Mouse (Mus musculus) midbrain, embryonic 13.5 days (tissue): ENCODE measurements around the gene Polg2. TPM values are rescaled to one million over a fixed set of nuclear protein-coding genes. Genes with fewer than 3 reads are reported as not detected.
"Not testable (repeated sequence)": the region's sequence is repeated elsewhere in the genome, so short reads cannot be mapped to it uniquely, and the experiment has no call there.

Source experiments
- ATAC-seq: fragments of 200-750 bp; cut with Nextera tagmentation; 2 replicates; pipeline ENCODE4 v1.8.0; 2017; ENCODE audit warnings: mild to moderate bottlenecking, moderate TSS enrichment, moderate library complexity
- H3K27ac ChIP-seq: fragments of 300-500 bp; sonication (generic); 2 replicates; pipeline ENCODE4 v1.5.1; 2015; ENCODE audit warnings: inconsistent platforms, mild to moderate bottlenecking, moderate library complexity
- H3K27me3 ChIP-seq: fragments of 300-500 bp; sonication (generic); 2 replicates; pipeline ENCODE4 v1.6.1; 2015; ENCODE audit warnings: mild to moderate bottlenecking, inconsistent platforms
- H3K36me3 ChIP-seq: fragments of 300-500 bp; sonication (generic); 2 replicates; pipeline ENCODE4 v1.6.1; 2015; ENCODE audit warnings: mild to moderate bottlenecking, inconsistent platforms
- H3K4me1 ChIP-seq: fragments of 300-500 bp; sonication (generic); replicated peaks from 2 replicates; pipeline ENCODE4 v1.6.1; 2015; ENCODE audit warnings: inconsistent platforms
- H3K4me2 ChIP-seq: fragments of 300-500 bp; sonication (generic); replicated peaks from 2 replicates; pipeline ENCODE4 v1.6.1; 2015; ENCODE audit warnings: moderate library complexity, mild to moderate bottlenecking, inconsistent platforms
- H3K4me3 ChIP-seq: fragments of 300-500 bp; sonication (generic); replicated peaks from 2 replicates; pipeline ENCODE4 v1.5.1; 2015; ENCODE audit warnings: mild to moderate bottlenecking, inconsistent platforms
- H3K9ac ChIP-seq: fragments of 300-500 bp; sonication (generic); replicated peaks from 2 replicates; pipeline ENCODE4 v1.6.1; 2015; ENCODE audit warnings: mild to moderate bottlenecking, inconsistent platforms
- H3K9me3 ChIP-seq: fragments of 300-500 bp; sonication (generic); 2 replicates; pipeline ENCODE4 v1.6.1; 2016; ENCODE audit warnings: mild to moderate bottlenecking, inconsistent platforms
- WGBS: fragments of 180-500 bp; shearing (Covaris S2); methylation state at CpG from one replicate; pipeline ENCODE4 v1.1.7; 2015; 5-methylcytosine and 5-hydroxymethylcytosine counted together
- polyA plus RNA-seq: library from polyadenylated mRNA; unstranded; fragments of >200 nt; fragmentation: Nextera tagmentation; extraction: Ambion mirVana; gene quantifications from 2 replicates; pipeline ENCODE4 v1.2.1, GENCODE M21; 2015

Gene Polg2
- polyA plus RNA-seq, 1 experiment from 2014 or later, result 10.0 TPM

DNA sequence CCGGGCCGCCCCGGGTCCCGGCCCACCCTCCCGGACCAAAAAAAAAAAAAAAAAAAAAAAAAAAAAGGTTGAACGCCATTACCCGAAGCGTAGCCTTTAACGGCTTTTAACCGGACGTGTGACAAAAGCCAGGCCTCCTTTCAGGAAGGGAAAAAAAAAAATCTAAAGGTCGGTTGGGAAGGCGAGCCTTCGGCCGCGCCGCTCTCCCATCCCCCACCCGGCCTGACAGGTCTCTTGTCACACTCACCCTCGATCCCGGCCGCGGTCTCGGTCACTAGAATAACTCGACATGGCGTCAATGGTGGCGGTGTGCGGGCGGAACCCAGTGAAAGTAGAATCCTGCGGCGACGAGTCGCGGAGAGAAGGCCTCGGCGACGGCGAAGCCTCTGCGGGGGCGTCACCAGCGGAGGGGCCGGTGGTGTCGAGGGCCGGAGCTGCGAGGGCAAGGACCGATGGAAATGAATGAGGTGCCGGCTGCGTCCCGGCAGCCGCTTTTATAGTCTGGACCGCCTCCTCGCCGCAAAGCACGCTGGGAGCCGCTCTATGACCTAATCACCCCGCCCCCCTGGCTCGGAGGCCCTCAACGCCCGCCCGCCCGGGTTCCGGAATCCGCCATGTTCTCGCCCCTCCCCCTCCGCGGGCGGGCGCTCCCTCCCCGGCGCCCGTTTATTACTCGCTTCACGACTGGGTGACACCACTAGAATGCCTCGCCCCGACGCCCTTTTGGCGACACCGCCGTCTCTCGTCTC lies 8.9 kb upstream of the Polg2 start:
- under 1% methylated on average over 74 of the region's 79 CpGs for WGBS
- Histone ChIP-seq H3K9me3 (no peaks in the 10 kb centered on the region), H3K36me3 (peaks cover 39% of the 10 kb centered on the region), H3K27ac (peak overlapping the region; percentile 99), H3K27me3 (no peaks in the 10 kb centered on the region), H3K9ac (peak overlapping the region; percentile 100), H3K4me1 (peaks cover 36% of the 10 kb centered on the region), H3K4me2 (peak overlapping the region; percentile 76), H3K4me3 (peak overlapping the region; percentile 98)
- peak; percentile 59 for ATAC-seq

DNA sequence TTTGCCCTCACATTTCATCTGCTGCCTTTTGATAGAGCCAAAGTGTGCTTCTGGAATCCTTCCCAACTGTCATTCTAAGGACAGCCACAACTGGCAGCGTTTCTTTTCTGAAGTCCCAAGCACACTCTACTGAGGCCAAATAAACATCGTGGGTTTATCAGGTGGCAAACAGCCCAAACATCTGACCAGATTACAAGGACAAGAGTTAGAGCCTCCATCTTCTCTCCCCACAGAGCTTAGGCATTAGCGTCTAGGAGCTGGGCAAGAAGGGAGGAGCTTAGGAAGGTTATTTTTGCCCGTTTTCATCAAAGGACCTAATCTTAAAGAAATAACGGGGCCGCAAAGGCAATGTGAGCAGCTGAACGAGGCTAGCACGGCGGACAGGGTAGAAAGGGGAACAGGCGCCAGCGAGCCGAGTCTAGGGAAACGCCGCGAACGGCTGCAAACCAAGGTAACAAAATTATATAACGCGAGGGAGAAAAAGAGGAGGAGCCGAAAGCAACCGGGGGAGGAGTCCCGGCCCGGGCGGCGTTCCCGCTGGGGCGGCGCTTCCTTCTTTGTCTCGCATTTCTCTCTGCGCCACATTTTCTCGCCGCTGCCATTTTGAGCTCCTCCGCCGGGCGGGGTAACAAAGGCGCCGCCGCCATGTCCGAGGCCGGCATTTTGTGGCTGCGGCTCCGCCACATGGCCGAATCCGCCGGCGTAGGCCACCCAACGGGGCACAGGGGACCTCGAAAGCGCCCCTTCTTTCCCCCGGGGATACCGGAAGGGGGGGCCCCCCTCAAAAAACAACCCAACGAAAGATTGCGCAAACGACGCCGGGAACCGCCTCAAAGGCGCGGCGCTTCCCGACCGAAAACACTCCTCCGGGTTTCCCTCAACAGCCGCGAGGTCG lies 8.0 kb upstream of the Polg2 start:
- ATAC-seq, result peak; percentile 21
- under 1% methylated on average over 61 of the region's 65 CpGs for WGBS
- peaks cover 40% of the 10 kb centered on the region for H3K4me1 ChIP-seq
- H3K9me3 ChIP-seq, result no peaks in the 10 kb centered on the region
- H3K27ac ChIP-seq, result peak overlapping the region; percentile 99
- H3K4me2 ChIP-seq, result peak overlapping the region; percentile 60
- H3K9ac ChIP-seq, result peak overlapping the region; percentile 100
- peaks cover 39% of the 10 kb centered on the region for H3K36me3 ChIP-seq
- peak overlapping the region; percentile 98 for H3K4me3 ChIP-seq
- H3K27me3 ChIP-seq, result no peaks in the 10 kb centered on the region

DNA sequence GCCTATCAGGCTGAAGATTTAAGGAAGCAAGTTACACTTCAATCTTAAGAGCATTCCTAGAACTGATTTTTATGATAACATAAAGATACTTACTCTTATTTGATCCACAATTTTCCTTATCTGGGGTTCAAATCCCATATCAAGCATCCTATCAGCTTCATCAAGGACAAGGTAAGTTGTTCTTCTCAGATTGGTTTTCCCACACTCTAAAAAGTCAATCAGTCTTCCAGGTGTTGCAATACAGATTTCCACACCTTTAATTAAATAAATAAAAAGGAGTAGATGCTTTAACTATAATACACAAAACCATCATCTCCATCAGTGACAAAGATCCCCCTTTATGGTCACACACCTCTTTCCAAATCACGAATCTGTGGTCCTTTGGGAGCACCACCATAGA lies 5.7 kb upstream of the Polg2 start:
- Histone ChIP-seq H3K4me2 (peak overlapping the region; percentile 60), H3K9me3 (no peaks in the 10 kb centered on the region), H3K27me3 (no peaks in the 10 kb centered on the region), H3K4me1 (peaks cover 37% of the 10 kb centered on the region), H3K27ac (no peak overlapping the region), H3K36me3 (peaks cover 56% of the 10 kb centered on the region), H3K4me3 (peak overlapping the region; percentile 98), H3K9ac (no peak overlapping the region)
- ATAC-seq, result no peak
- 78% methylated on average over 1 of the region's 1 CpGs for WGBS

DNA sequence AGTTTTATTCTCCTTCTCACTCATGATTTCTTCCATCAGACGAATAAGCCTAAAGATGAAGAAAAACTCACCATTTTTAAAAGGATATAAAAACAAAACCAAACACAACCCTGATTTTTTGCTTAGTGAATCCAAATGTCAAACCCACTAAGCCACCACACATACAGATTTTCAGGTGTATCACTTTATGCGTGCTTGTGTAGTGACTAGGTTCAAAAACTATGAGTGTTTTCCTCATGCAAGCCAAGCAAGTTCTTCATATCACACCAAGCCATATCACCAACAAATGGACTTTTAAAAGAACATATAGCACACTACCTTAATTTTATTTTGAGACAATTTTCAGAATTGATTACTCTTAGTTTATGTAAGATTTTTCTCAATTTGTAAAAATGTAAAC lies 5.1 kb upstream of the Polg2 start:
- H3K36me3 ChIP-seq, result peaks cover 60% of the 10 kb centered on the region
- no peak for ATAC-seq
- 92% methylated on average over 2 of the region's 2 CpGs for WGBS
- H3K27ac ChIP-seq, result no peak overlapping the region
- H3K27me3 ChIP-seq, result no peaks in the 10 kb centered on the region
- H3K4me3 ChIP-seq, result no peak overlapping the region
- peaks cover 36% of the 10 kb centered on the region for H3K4me1 ChIP-seq
- H3K9me3 ChIP-seq, result no peaks in the 10 kb centered on the region
- H3K9ac ChIP-seq, result no peak overlapping the region
- no peak overlapping the region for H3K4me2 ChIP-seq

DNA sequence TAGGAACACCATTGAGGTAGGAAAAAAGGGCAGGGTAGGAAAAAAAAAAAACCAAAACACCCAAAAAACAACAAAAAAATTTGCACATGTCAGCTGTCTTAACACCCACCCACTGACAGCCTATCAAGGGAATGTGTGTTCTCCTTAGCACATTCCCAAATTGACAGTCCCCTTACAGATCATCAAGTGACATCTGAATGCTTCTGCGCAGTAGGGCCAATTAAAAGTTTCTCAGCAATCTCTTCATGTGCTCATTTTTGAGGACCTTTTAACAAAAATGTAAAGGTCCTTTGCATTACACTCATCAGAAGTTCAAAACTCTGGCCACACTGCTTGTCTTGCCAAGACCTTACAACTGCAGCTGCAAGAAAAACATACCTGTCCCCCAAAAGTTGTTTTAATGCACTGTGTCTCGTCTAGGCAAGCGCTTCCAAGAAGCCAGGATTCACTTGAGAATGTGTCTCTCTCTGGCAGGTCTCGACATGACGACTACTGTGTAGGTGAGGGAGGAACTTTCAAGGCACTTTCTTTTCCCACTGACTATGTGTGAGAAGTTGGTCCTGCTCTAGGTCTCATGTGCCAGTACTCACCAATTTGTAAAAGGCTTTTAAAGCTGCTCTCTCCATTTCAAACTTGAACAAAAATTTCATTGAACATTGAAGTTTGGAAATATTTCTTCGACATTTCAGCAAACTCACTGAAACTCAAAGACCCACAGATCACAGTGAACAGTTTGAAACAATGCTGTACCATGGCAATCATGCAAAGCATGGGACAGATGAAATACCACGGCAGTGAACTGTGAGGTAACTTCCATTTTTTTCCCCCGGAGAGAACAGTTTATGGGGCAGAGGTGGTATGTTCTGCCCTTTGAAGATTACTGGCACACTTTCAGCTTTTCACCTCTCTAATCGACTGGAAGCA lies 3.8 kb upstream of the Polg2 start:
- no peak overlapping the region for H3K27ac ChIP-seq
- ATAC-seq, result no peak
- no peaks in the 10 kb centered on the region for H3K9me3 ChIP-seq
- H3K27me3 ChIP-seq, result no peaks in the 10 kb centered on the region
- peaks cover 38% of the 10 kb centered on the region for H3K4me1 ChIP-seq
- H3K4me2 ChIP-seq, result no peak overlapping the region
- 85% methylated on average over 9 of the region's 9 CpGs for WGBS
- H3K9ac ChIP-seq, result no peak overlapping the region
- H3K36me3 ChIP-seq, result peaks cover 60% of the 10 kb centered on the region
- no peak overlapping the region for H3K4me3 ChIP-seq

DNA sequence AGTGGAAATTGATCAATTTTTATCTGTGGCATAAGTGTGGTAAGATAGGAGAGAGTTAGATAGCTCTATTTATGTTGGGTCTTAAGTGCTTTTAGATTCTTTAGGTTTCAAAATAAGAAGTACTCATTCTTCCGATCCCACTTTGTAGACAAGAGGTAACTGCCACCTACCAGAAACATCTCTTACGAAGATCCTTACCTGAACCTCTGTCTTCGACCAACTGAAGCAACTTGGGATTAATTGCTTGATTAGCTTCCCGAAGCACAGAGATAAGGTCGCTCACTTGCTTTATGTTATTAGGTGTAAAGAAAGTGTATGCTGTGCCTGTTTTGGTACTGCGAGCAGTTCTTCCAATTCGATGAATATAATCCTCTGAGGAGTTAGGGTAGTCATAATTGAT lies 2.9 kb upstream of the Polg2 start:
- ATAC-seq, H3K27ac ChIP-seq, H3K9ac ChIP-seq, H3K9me3 ChIP-seq, H3K27me3 ChIP-seq, H3K4me3 ChIP-seq, H3K4me2 ChIP-seq: not testable (repeated sequence)
- peaks cover 60% of the 10 kb centered on the region for H3K36me3 ChIP-seq
- 95% methylated on average over 7 of the region's 7 CpGs for WGBS
- H3K4me1 ChIP-seq, result peaks cover 45% of the 10 kb centered on the region

DNA sequence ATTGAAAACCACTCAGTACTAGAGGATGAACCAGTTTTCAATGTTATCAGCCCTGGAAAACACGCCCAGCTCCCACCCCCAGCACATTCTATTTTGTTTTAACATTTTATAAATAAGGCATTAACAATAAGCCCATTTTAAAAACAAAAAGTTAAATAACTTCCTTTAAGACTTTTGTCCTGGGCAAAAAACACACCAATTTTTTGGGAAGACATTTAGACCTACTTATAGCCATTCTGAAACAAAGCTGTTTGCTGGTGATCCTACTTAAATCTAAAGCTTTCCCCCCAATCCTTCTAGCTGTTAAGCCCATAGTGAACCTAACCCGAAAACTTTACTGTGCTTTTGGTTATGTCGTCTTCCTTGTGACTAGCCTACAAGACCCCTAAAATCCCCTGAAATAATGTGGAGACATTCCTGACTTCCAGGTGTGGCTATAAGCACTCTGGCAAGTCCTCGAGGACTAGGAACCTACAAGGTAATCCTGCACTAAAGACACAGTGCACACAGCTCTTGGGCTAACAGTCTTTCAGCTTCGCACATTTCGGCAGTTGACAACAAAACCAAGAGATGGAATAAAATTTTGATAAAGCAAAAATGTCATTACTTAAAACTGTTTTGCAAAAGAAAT lies 1.4 kb upstream of the Polg2 start:
- Histone ChIP-seq H3K27me3 (no peaks in the 10 kb centered on the region), H3K4me1 (peaks cover 35% of the 10 kb centered on the region), H3K36me3 (peaks cover 62% of the 10 kb centered on the region), H3K4me3 (no peak overlapping the region), H3K9me3 (no peaks in the 10 kb centered on the region), H3K9ac (no peak overlapping the region), H3K27ac (no peak overlapping the region), H3K4me2 (no peak overlapping the region)
- WGBS, result 81% methylated on average over 6 of the region's 6 CpGs
- ATAC-seq, result no peak

DNA sequence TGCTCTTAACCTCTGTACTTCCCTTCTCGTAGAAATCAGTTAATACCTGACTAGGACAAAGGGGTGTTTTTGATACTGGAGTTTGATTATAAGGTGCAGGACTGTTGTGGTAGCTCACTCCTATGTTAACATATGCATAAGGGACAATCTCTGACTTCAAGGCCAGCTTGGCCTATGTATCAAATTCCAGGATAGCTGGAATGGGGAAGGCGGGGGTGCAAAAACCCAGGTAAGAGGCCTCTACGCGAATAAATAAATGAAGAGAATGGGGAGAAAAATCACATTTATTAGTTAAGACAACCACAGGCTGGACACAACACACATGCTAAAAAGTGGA lies 720 bp upstream of the Polg2 start:
- Histone ChIP-seq H3K27ac (peak overlapping the region; percentile 90), H3K4me2 (peak overlapping the region; percentile 86), H3K9me3 (no peaks in the 10 kb centered on the region), H3K9ac (no peak overlapping the region), H3K4me1 (peaks cover 28% of the 10 kb centered on the region), H3K27me3 (no peaks in the 10 kb centered on the region), H3K36me3 (peaks cover 61% of the 10 kb centered on the region), H3K4me3 (no peak overlapping the region)
- WGBS, result 69% methylated on average over 4 of the region's 4 CpGs
- ATAC-seq, result no peak; the same call in 1 of the 2 replicates

DNA sequence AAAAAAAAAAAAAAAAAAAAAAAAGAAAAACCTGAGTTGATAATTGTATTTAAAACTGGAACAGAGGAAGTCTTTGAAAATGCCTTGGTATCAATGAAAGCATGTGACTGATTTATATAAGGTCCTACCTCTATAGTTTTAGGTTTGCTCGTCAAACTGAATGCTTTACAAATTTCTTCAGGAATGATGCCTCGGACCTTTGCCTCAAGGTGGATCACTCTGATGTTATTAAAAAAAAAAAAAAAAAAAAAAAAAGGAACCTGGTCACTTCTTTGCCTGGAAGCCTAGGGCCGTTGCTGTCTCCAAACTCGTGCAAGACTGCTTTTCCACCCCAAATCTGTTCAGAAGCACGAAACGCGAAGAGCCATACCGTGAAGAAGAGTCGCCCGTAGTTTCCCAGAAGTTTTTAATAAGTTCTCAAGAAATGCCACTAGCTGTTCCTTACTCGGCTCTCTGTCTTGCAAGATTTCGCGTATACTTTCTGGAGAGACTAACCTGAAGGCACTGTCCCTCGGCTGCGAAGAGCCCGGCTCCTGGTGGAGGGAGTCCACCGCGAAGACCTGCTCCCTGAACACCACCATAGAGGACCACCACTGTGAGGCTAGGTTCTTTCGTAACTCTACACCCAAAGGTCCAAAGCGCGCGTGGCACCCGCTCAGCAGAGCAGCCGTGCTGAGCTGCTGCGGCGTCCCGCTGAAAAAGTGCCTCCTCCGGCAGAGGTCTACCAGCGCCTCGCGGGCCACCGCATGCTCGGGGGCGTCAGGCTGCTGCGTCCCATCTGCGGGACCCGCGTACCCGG lies 549 bp downstream of the Polg2 start:
- 2% methylated on average over 39 of the region's 39 CpGs for WGBS
- H3K27me3 ChIP-seq, result no peaks in the 10 kb centered on the region
- peaks cover 21% of the 10 kb centered on the region for H3K4me1 ChIP-seq
- H3K4me3 ChIP-seq, result peak overlapping the region; percentile 64
- ATAC-seq, result peak; percentile 88; the same call in 1 of the 2 replicates
- H3K4me2 ChIP-seq, result peak overlapping the region; percentile 86
- peak overlapping the region; percentile 86 for H3K9ac ChIP-seq
- H3K36me3 ChIP-seq, result peaks cover 61% of the 10 kb centered on the region
- peak overlapping the region; percentile 90 for H3K27ac ChIP-seq
- H3K9me3 ChIP-seq, result no peaks in the 10 kb centered on the region

DNA sequence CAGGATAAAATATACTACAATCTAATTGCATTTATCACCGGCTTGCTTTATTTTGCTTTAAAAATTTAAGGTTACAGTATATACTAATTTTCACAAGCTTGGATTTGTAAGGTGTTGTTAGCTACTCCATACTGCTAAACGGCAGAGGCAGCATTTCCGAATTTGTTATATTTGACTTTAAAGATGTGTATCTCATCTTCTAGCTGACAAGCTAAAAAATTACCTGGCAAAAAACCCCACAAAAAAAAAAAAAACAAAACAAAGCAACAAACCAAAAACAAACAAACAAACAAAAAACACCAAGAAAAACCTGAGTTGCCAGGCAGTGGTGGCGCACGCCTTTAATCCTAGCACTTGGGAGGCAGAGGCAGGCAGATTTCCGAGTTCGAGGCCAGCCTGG lies 1.2 kb downstream of the Polg2 start:
- H3K4me2 ChIP-seq, result peak overlapping the region; percentile 86
- H3K4me1 ChIP-seq, result peaks cover 21% of the 10 kb centered on the region
- peaks cover 60% of the 10 kb centered on the region for H3K36me3 ChIP-seq
- no peak overlapping the region for H3K9ac ChIP-seq
- no peak overlapping the region for H3K4me3 ChIP-seq
- no peaks in the 10 kb centered on the region for H3K9me3 ChIP-seq
- ATAC-seq, result no peak
- no peak overlapping the region for H3K27ac ChIP-seq
- WGBS, result 95% methylated on average over 7 of the region's 7 CpGs
- no peaks in the 10 kb centered on the region for H3K27me3 ChIP-seq

DNA sequence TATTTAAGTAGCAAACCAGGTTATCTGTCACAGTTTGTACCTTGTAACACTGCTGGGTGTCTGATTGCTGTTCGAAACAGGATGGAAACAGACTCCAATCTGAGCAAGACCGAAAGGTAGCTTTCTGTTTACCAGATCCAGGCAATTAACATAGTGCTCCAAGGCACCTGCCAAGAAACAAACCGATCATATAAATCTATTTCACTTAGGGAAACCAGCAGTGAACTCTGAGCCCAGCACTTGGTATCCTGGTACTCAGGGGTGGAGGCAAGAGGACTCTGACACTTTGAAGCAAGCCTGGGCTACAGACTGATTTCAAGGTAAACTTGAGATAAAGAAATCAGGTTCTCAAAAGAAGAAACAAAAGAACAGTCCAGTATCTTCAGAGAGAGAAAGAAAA lies 1.9 kb downstream of the Polg2 start:
- no peak overlapping the region for H3K4me2 ChIP-seq
- WGBS, result 96% methylated on average over 3 of the region's 3 CpGs

More for the DNA sequence above, 1.9 kb downstream of the Polg2 start:
- Histone ChIP-seq H3K9ac (no peak overlapping the region), H3K27me3 (no peaks in the 10 kb centered on the region), H3K4me3 (no peak overlapping the region), H3K4me1 (peaks cover 16% of the 10 kb centered on the region), H3K9me3 (no peaks in the 10 kb centered on the region), H3K36me3 (peaks cover 60% of the 10 kb centered on the region), H3K27ac (no peak overlapping the region)
- no peak for ATAC-seq
